In the genomic region with DNA sequence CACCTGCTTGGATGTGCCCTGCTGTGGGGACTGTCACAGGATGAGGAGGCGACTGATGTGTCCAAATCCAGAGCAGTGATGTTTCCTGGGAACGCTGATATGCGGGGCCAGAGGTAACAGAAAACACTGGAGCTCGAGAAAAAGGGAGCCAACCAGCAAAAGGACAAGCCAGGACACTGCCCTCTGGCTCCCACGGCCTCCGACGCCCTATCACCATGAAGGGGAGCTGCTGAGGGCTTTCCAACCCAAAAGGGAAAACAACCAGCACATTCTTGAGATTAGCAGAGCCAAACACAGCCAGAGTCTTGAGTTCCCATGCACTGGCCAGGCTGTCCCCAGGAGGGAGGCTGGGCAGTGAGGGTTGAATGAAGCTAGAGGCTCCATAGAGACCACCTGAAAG, we compare ENCODE assay signal across 22 mouse cellular contexts.
DNase-seq lines count a peak whose midpoint lies in the region; ATAC-seq and TF ChIP-seq lines count a peak whose summit lies in the region.
"Had no signal": no experiment of that assay in that cellular context is flagged by ENCODE, and none has a peak within 500 bp of the region (broad histone marks: within the 10 kb centered on the region; RNA-seq: fewer than 3 reads in every experiment).

No protein-coding gene starts in this region.

- no peaks in the 10 kb centered on the region for H3K4me1 ChIP-seq in heart, postnatal 0 days (ENCODE audit: control insufficient read depth, insufficient read depth)
- no peaks in the 10 kb centered on the region for H3K4me1 ChIP-seq in hindbrain, embryonic 16.5 days (ENCODE audit: control insufficient read depth, insufficient read depth, low read depth, low read length)
- H3K4me1 ChIP-seq: embryonic facial prominence, embryonic 15.5 days; forebrain, embryonic 10.5 days; forebrain, embryonic 15.5 days; hindbrain, embryonic 15.5 days had no signal

- no peak overlapping the region for H3K4me2 ChIP-seq in heart, postnatal 0 days (ENCODE audit: low read depth, low read length)
- H3K4me2 ChIP-seq in hindbrain, embryonic 16.5 days (ENCODE audit: low read length): no peak overlapping the region
- H3K4me2 ChIP-seq: embryonic facial prominence, embryonic 15.5 days; forebrain, embryonic 15.5 days; hindbrain, embryonic 15.5 days had no signal

- H3K27ac ChIP-seq in heart, postnatal 0 days (ENCODE audit: low read depth): no peak overlapping the region
- H3K27ac ChIP-seq in hindbrain, embryonic 16.5 days (ENCODE audit: low read depth, low read length): no peak overlapping the region
- H3K27ac ChIP-seq: embryonic facial prominence, embryonic 15.5 days; forebrain, embryonic 10.5 days; forebrain, embryonic 15.5 days; hindbrain, embryonic 15.5 days had no signal

- no peaks in the 10 kb centered on the region for H3K9me3 ChIP-seq in heart, postnatal 0 days (replicated peaks; ENCODE audit: control insufficient read depth, low read length)
- H3K9me3 ChIP-seq in hindbrain, embryonic 16.5 days (ENCODE audit: control insufficient read depth, low read length): no peaks in the 10 kb centered on the region
- H3K9me3 ChIP-seq: embryonic facial prominence, embryonic 15.5 days; forebrain, embryonic 10.5 days; forebrain, embryonic 15.5 days; hindbrain, embryonic 15.5 days had no signal

- no peaks in the 10 kb centered on the region for H3K36me3 ChIP-seq in heart, postnatal 0 days (replicated peaks; ENCODE audit: control insufficient read depth, insufficient read depth, low read length)
- no peaks in the 10 kb centered on the region for H3K36me3 ChIP-seq in hindbrain, embryonic 16.5 days (ENCODE audit: control insufficient read depth, insufficient read depth, low read length)
- H3K36me3 ChIP-seq: embryonic facial prominence, embryonic 15.5 days; forebrain, embryonic 10.5 days; forebrain, embryonic 15.5 days; hindbrain, embryonic 15.5 days had no signal

- TF ChIP-seq CTCF in heart, postnatal 0 days (IDR thresholded peaks at IDR 0.05; ENCODE audit: low read depth): 0 out of 2 replicates have a peak, but pooled peaks have one; percentile 0

- H3K27me3 ChIP-seq in heart, postnatal 0 days (ENCODE audit: control insufficient read depth, insufficient read depth, low read length): no peaks in the 10 kb centered on the region
- no peaks in the 10 kb centered on the region for H3K27me3 ChIP-seq in hindbrain, embryonic 16.5 days (replicated peaks; ENCODE audit: control insufficient read depth, insufficient read depth, low read length)
- H3K27me3 ChIP-seq: forebrain, embryonic 15.5 days; hindbrain, embryonic 15.5 days had no signal

- intact Hi-C loops in heart, postnatal 10 days (cut with DNase I): no loop called here

- DNase-seq in heart, adult 8-10 months (ENCODE audit: low spot score): peak; percentile 7
- DNase-seq in heart, postnatal 10 days: no peak
- peak; percentile 72 for DNase-seq in ovary, adult 18-20 months (ENCODE audit: low spot score)
- DNase-seq in ovary, postnatal 10 days (ENCODE audit: low spot score): no peak
- no peak for DNase-seq in heart, postnatal 0 days (ENCODE audit: low spot score)
- peak; percentile 37 for DNase-seq in testis, postnatal 10 days (ENCODE audit: low spot score)
- DNase-seq in adrenal gland, postnatal 4 days (ENCODE audit: low spot score in 2 of 2): no peak
- DNase-seq: adrenal gland, postnatal 14 days; cerebellum, adult 2 months; cerebellum, postnatal 14 days; embryo, embryonic 11 days; gastrocnemius, postnatal 36 days; kidney, adult 18-20 months had no signal

- 49% methylated on average over 7 of the region's 7 CpGs for WGBS in heart, postnatal 0 days
- 86% methylated on average over 7 of the region's 7 CpGs for WGBS in hindbrain, embryonic 16.5 days

- H3K4me3 ChIP-seq in heart, postnatal 0 days (ENCODE audit: low read depth, low read length): no peak overlapping the region
- H3K4me3 ChIP-seq in hindbrain, embryonic 16.5 days (ENCODE audit: low read length): no peak overlapping the region
- H3K4me3 ChIP-seq: embryonic facial prominence, embryonic 15.5 days; erythroblast, embryonic 14.5 days; forebrain, embryonic 10.5 days; forebrain, embryonic 15.5 days; heart, adult 2 months; hindbrain, embryonic 15.5 days had no signal

- no peak for TF ChIP-seq EP300 in heart, postnatal 0 days (IDR thresholded peaks at IDR 0.05; ENCODE audit: low read depth)

- no peak for ATAC-seq in heart, postnatal 0 days (ENCODE audit: insufficient read depth, low read depth)
- no peak for ATAC-seq in hindbrain, embryonic 16.5 days
- ATAC-seq: activated CD4-positive, CD25-positive, alpha-beta regulatory T cell, adult 4 months; forebrain, embryonic 15.5 days; Patski had no signal

- H3K9ac ChIP-seq in heart, postnatal 0 days (replicated peaks; ENCODE audit: low read depth, low read length): no peak overlapping the region
- no peak overlapping the region for H3K9ac ChIP-seq in hindbrain, embryonic 16.5 days (ENCODE audit: low read depth, low read length)
- H3K9ac ChIP-seq: embryonic facial prominence, embryonic 15.5 days; forebrain, embryonic 15.5 days; hindbrain, embryonic 15.5 days had no signal

Comparison
In these comparisons a context has a peak if more than half of its experiments do, and no peak if none do; other contexts are left out.
1. DNase-seq: peak in heart, adult 8-10 months (single experiment), ovary, adult 18-20 months (single experiment) and testis, postnatal 10 days (single experiment); none in heart, postnatal 10 days (0 of 2), ovary, postnatal 10 days (single experiment), heart, postnatal 0 days (single experiment) and adrenal gland, postnatal 4 days (0 of 2).